Mouse (Mus musculus) midbrain, embryonic 15.5 days (tissue): Measurements from ENCODE around the gene Cemip. TPM values are rescaled to one million over a fixed set of nuclear protein-coding genes. Genes with fewer than 3 reads are reported as not detected.
"Not testable (repeated sequence)": the region's sequence is repeated elsewhere in the genome, so short reads cannot be mapped to it uniquely, and the experiment has no call there.

Experiments
- ATAC-seq: fragments of 200-750 bp; cut with Nextera tagmentation; replicated peaks from 2 replicates; pipeline ENCODE4 v1.8.0; 2017; ENCODE audit warnings: moderate TSS enrichment
- H3K27ac ChIP-seq: fragments of 300-500 bp; sonication (generic); 2 replicates; pipeline ENCODE4 v1.5.1; 2015; ENCODE audit warnings: mild to moderate bottlenecking, inconsistent platforms
- H3K27me3 ChIP-seq: fragments of 300-500 bp; sonication (generic); replicated peaks from 2 replicates; pipeline ENCODE4 v1.6.1; 2015; ENCODE audit warnings: inconsistent platforms
- H3K36me3 ChIP-seq: fragments of 300-500 bp; sonication (generic); replicated peaks from 2 replicates; pipeline ENCODE4 v1.6.1; 2015; ENCODE audit warnings: inconsistent platforms
- H3K4me1 ChIP-seq: fragments of 300-500 bp; sonication (generic); 2 replicates; pipeline ENCODE4 v1.6.1; 2015; ENCODE audit warnings: inconsistent platforms
- H3K4me2 ChIP-seq: fragments of 300-500 bp; sonication (generic); 2 replicates; pipeline ENCODE4 v1.6.1; 2015; ENCODE audit warnings: inconsistent platforms, mild to moderate bottlenecking, moderate library complexity
- H3K4me3 ChIP-seq: fragments of 300-500 bp; sonication (generic); 2 replicates; pipeline ENCODE4 v1.5.1; 2015; ENCODE audit warnings: mild to moderate bottlenecking, inconsistent platforms
- H3K9ac ChIP-seq: fragments of 300-500 bp; sonication (generic); 2 replicates; pipeline ENCODE4 v1.6.1; 2015; ENCODE audit warnings: mild to moderate bottlenecking, inconsistent platforms
- H3K9me3 ChIP-seq: fragments of 300-500 bp; sonication (generic); 2 replicates; pipeline ENCODE4 v1.6.1; 2016; ENCODE audit warnings: inconsistent platforms
- WGBS: fragments of 180-500 bp; shearing (Covaris S2); methylation state at CpG from one replicate; pipeline ENCODE4 v1.1.7; 2015; ENCODE audit warnings: mixed read lengths; 5-methylcytosine and 5-hydroxymethylcytosine counted together
- polyA plus RNA-seq: library from polyadenylated mRNA; unstranded; fragments of >200 nt; fragmentation: Nextera tagmentation; extraction: Ambion mirVana; gene quantifications from 2 replicates; pipeline ENCODE4 v1.2.1, GENCODE M21; 2015

Gene Cemip
- polyA plus RNA-seq: 0.50 and 0.61 TPM in 2 replicates

DNA sequence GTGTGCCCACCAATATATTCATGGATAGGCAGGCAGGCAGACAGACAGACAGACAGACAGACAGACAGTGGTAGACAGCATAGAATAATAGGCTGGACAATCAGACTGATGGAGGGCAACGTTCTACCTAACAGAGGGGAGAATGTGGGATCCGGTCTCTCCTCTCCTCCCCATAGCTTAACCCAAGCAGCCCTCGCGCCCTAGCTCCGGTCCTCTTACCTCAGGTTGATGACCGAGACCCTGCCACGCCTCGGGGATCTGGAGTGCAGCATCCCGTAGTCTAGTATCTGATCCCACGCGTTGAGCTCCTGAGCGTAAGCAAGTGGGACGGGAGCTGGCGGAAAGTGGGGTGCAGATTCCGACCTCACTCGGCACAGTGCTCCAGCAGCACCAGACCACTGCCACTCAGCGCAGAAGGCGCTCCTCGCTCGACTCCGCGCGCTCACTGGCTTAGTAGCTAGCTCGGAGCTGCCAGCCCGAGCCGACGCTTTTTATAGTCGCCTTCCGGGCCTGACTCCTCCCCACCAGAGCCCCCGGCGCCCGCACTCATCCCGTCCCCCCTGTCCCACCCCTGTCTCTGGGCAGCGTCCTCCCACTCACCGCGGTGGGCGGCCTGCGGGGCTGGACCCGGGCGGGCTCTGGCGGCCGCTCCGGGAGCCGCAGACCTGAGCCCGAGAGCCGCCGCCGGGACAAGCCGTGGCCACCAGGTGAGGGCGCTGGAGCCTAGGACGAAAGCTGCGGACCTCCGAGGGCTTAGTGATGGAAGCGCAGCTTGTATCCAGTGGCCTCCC is at the start of gene Cemip:
Cemip (minus strand) TSS at position 464 of the 791 bp plus-strand sequence.
- H3K27me3 ChIP-seq: peaks cover 22% of the 10 kb centered on the region
- H3K9ac ChIP-seq: peak within 1 kb of the TSS; percentile 55
- WGBS: 1% methylated on average over 54 of the region's 54 CpGs
- H3K27ac ChIP-seq: no peak within 1 kb of the TSS
- H3K36me3 ChIP-seq: no peaks in the 10 kb centered on the region
- peaks cover 18% of the 10 kb centered on the region for H3K4me1 ChIP-seq
- ATAC-seq: peak; percentile 92
- no peaks in the 10 kb centered on the region for H3K9me3 ChIP-seq
- H3K4me2 ChIP-seq: peak within 1 kb of the TSS; percentile 77
- peak within 1 kb of the TSS; percentile 55 for H3K4me3 ChIP-seq

DNA sequence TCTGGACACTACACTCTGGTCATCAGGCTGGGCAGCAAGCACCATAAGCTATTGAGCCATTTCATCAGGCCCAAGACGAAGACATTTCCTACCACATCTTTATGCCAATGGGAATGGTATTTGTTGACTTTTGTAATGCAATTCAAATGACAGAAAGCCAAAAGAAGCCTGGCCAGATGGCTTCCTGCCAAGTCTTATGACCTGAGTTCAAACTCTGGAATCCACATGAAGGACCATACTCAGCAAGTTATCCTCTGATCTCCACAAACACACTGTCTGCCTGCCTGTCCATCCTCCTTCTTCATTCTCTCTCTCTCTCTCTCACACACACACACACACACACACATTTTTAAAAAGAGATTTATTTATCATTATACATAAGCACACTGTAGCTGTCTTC is 46.4 kb upstream of the Cemip start:
- Histone ChIP-seq H3K4me3 (no peak overlapping the region), H3K4me1 (peaks cover 14% of the 10 kb centered on the region), H3K9ac (no peak overlapping the region), H3K27me3 (no peaks in the 10 kb centered on the region), H3K36me3 (no peaks in the 10 kb centered on the region), H3K9me3 (no peaks in the 10 kb centered on the region), H3K27ac (no peak overlapping the region), H3K4me2 (no peak overlapping the region)
- WGBS: 63% methylated on average over 1 of the region's 1 CpGs
- ATAC-seq: no peak

DNA sequence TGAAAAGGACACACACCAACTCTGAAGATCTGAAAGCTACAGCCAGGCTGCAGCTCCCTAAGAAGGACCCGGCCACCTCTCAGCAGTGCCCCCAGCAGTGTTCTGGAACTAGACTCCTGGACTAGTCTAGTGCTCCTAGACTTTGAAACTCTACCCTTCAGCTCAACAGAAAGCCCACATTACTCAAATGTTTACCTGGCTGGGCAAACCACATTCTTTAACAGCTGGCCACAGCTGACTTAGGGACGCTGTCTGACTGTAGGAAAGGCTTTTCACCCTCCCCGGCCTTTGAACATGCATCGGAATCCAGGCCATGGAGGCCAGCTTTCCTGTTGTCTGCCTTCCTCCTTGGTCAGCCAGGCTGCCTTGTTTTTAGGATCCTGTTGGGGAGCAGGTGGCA is 45.4 kb upstream of the Cemip start:
- no peaks in the 10 kb centered on the region for H3K36me3 ChIP-seq

GRCm38 (mm10) chr7:84128661-84129060 is 42.4 kb upstream of the Cemip start:
- peaks cover 15% of the 10 kb centered on the region; the same call in 1 of the 2 replicates for H3K4me1 ChIP-seq
- WGBS: 80% methylated on average over 8 of the region's 8 CpGs
- ATAC-seq: no peak
- H3K9me3 ChIP-seq: no peaks in the 10 kb centered on the region
- H3K27me3 ChIP-seq: no peaks in the 10 kb centered on the region
- H3K9ac ChIP-seq: no peak overlapping the region
- H3K36me3 ChIP-seq: no peaks in the 10 kb centered on the region
- H3K4me3 ChIP-seq: no peak overlapping the region
- H3K4me2 ChIP-seq: no peak overlapping the region
- no peak overlapping the region for H3K27ac ChIP-seq

More for the DNA sequence above, 45.4 kb upstream of the Cemip start:
- 89% methylated on average over 4 of the region's 4 CpGs for WGBS
- H3K4me2 ChIP-seq: no peak overlapping the region
- H3K27me3 ChIP-seq: no peaks in the 10 kb centered on the region
- no peak overlapping the region for H3K4me3 ChIP-seq
- H3K9ac ChIP-seq: no peak overlapping the region
- H3K9me3 ChIP-seq: no peaks in the 10 kb centered on the region
- ATAC-seq: no peak
- peaks cover 11% of the 10 kb centered on the region; the same call in 1 of the 2 replicates for H3K4me1 ChIP-seq
- no peak overlapping the region for H3K27ac ChIP-seq

GRCm38 (mm10) chr7:84125730-84126129 is 39.4 kb upstream of the Cemip start:
- Histone ChIP-seq H3K9ac (no peak overlapping the region), H3K27me3 (no peaks in the 10 kb centered on the region), H3K4me1 (peaks cover 19% of the 10 kb centered on the region), H3K9me3 (no peaks in the 10 kb centered on the region), H3K27ac (no peak overlapping the region), H3K36me3 (no peaks in the 10 kb centered on the region), H3K4me3 (no peak overlapping the region), H3K4me2 (no peak overlapping the region)
- ATAC-seq: no peak
- WGBS: 89% methylated on average over 1 of the region's 1 CpGs

- H3K9me3 ChIP-seq, ATAC-seq, H3K9ac ChIP-seq, H3K4me3 ChIP-seq, H3K36me3 ChIP-seq, H3K27ac ChIP-seq, H3K4me2 ChIP-seq, H3K27me3 ChIP-seq: not testable (repeated sequence)
- peaks cover 29% of the 10 kb centered on the region for H3K4me1 ChIP-seq
- WGBS: 89% methylated on average over 4 of the region's 4 CpGs
Measured at GRCm38 (mm10) chr7:84123651-84124050, 37.3 kb upstream of the Cemip start.

GRCm38 (mm10) chr7:84121778-84122177 is 35.5 kb upstream of the Cemip start:
- Histone ChIP-seq H3K27me3 (no peaks in the 10 kb centered on the region), H3K4me1 (peaks cover 29% of the 10 kb centered on the region), H3K9me3 (no peaks in the 10 kb centered on the region), H3K4me2 (no peak overlapping the region), H3K4me3 (no peak overlapping the region), H3K27ac (no peak overlapping the region), H3K36me3 (no peaks in the 10 kb centered on the region), H3K9ac (no peak overlapping the region)
- no peak for ATAC-seq
- WGBS: 77% methylated on average over 3 of the region's 3 CpGs

DNA sequence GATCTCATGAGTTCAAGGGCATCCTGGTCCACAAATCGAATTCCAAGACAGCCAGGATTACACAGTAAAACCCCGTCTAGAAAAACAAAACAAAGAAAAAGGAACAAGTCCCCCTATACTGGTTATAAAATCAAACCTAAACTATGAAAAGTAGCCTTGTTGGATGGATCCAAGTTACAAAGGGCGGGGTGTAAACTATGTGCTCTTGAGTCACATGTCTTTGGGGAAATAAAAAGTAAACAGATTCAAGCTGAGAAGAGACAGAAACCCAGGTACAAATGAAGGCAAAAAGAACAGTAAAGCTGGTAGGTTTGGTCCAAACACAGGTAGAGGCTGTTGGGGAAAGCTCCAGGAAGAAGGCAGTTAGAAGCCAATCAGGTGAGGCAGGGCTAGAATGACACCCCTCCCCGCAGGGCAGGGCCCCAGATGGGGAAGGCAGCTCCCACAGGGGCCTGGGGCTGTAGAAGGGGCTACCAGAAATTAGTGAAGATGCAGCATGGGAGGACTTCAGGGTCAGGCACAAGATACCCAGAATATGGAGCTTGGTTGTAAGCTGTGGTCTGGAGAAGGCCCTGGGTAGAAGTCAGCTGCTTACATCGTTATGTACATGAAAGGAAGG is 33.9 kb upstream of the Cemip start:
- H3K4me3 ChIP-seq: no peak overlapping the region
- H3K9ac ChIP-seq: no peak overlapping the region
- H3K36me3 ChIP-seq: no peaks in the 10 kb centered on the region
- H3K4me2 ChIP-seq: no peak overlapping the region
- no peaks in the 10 kb centered on the region for H3K27me3 ChIP-seq
- H3K27ac ChIP-seq: no peak overlapping the region
- 77% methylated on average over 5 of the region's 5 CpGs for WGBS
- ATAC-seq: no peak
- peaks cover 25% of the 10 kb centered on the region for H3K4me1 ChIP-seq
- H3K9me3 ChIP-seq: no peaks in the 10 kb centered on the region

GRCm38 (mm10) chr7:84119216-84120105 is 33.2 kb upstream of the Cemip start:
- no peak for ATAC-seq
- no peaks in the 10 kb centered on the region for H3K27me3 ChIP-seq

GRCm38 (mm10) chr7:84117543-84118122 is 31.3 kb upstream of the Cemip start:
- Histone ChIP-seq H3K4me3 (no peak overlapping the region), H3K27ac (no peak overlapping the region), H3K9me3 (no peaks in the 10 kb centered on the region), H3K36me3 (no peaks in the 10 kb centered on the region; the same call in 1 of the 2 replicates), H3K9ac (no peak overlapping the region), H3K4me1 (peaks cover 44% of the 10 kb centered on the region), H3K27me3 (no peaks in the 10 kb centered on the region), H3K4me2 (no peak overlapping the region)
- 92% methylated on average over 6 of the region's 6 CpGs for WGBS
- no peak for ATAC-seq

More at GRCm38 (mm10) chr7:84119216-84120105, 33.2 kb upstream of the Cemip start:
- peaks cover 29% of the 10 kb centered on the region for H3K4me1 ChIP-seq
- no peak overlapping the region for H3K27ac ChIP-seq
- H3K9me3 ChIP-seq: no peaks in the 10 kb centered on the region
- WGBS: 53% methylated on average over 12 of the region's 12 CpGs
- no peak overlapping the region for H3K4me3 ChIP-seq
- H3K4me2 ChIP-seq: no peak overlapping the region
- H3K9ac ChIP-seq: no peak overlapping the region; the same call in 1 of the 2 replicates
- H3K36me3 ChIP-seq: no peaks in the 10 kb centered on the region

GRCm38 (mm10) chr7:84116621-84117542 is 30.6 kb upstream of the Cemip start:
- 89% methylated on average over 7 of the region's 7 CpGs for WGBS
- Histone ChIP-seq H3K4me3 (no peak overlapping the region), H3K4me1 (peaks cover 43% of the 10 kb centered on the region), H3K36me3 (no peaks in the 10 kb centered on the region; the same call in 1 of the 2 replicates), H3K27me3 (no peaks in the 10 kb centered on the region), H3K9ac (no peak overlapping the region), H3K27ac (no peak overlapping the region), H3K9me3 (no peaks in the 10 kb centered on the region), H3K4me2 (no peak overlapping the region)
- no peak for ATAC-seq
